7 mouse cellular contexts compared by ENCODE assay signal in the genomic region with DNA sequence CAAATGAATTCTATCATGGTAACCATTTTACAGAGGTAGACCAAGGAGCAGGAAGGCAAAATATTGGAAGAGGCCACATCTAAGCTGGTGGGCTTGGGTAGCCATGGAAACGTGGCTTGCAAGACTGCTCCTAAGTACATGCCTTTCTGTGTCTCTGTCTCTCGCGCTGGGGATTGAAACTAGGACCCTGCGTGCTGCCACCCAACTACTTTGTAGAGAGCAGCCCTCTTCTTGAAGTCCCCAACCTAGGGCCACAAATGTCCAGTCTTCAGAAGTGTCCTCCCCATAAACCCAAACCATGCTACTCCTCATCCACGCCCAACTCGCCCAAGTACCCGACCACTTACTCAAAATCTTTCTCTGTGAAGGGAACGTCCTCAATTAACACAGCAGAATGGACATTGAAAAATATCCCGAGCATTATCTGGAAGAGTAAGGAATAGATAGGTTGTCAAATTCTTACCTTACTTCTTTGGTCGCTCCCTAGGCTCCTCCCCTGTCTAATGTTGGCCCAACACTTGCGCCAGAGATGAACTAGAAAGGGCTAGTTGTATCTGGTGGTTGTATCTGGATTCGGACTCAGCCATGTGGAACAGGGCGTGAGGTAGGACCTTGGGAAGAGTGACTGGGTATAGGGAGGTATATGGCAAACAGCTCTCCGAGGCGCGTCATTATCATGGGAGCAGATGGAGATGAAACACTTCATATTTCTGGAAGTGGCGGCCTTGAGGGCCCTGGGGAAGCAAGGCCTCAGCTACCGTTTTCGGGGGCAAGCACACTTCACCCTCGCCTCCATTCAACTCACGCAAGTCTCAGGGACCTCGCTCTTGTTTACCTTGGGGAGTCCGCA. TPM values are rescaled to one million over a fixed set of nuclear protein-coding genes. Genes with fewer than 3 reads are reported as not detected.
A peak's percentile ranks its signal among the peaks of the same experiment; 100 is the strongest.
DNase-seq lines count a peak whose midpoint lies in the region; ATAC-seq and TF ChIP-seq lines count a peak whose summit lies in the region.

No protein-coding gene starts in this region.

- TF ChIP-seq POLR2A in thymus, adult 2 months (IDR thresholded peaks at IDR 0.05; ENCODE audit: control insufficient read depth, extremely low read depth, insufficient read depth, low read length, poor library complexity), result no peak
- no peak for TF ChIP-seq POLR2A in cortical plate, adult 2 months (IDR thresholded peaks at IDR 0.05; ENCODE audit: extremely low read depth, insufficient read depth, low read length)

- no peaks in the 10 kb centered on the region for H3K27me3 ChIP-seq in thymus, adult 2 months (ENCODE audit: control insufficient read depth, insufficient read depth, low read length)
- H3K27me3 ChIP-seq in hindbrain, embryonic 15.5 days, result 0 out of 2 replicates have a peak, but pooled peaks cover under 1% of the 10 kb centered on the region
- H3K27me3 ChIP-seq in liver, embryonic 14.5 days (ENCODE audit: control insufficient read depth, insufficient read depth, low read length), result no peaks in the 10 kb centered on the region

- no peak for ATAC-seq in hindbrain, embryonic 15.5 days (ENCODE audit: low FRiP score, low read depth)
- ATAC-seq in liver, embryonic 14.5 days (ENCODE audit: insufficient read depth), result no peak

- H3K4me3 ChIP-seq in thymus, adult 2 months (ENCODE audit: control insufficient read depth, insufficient read depth, low read length), result peak overlapping the region; percentile 96
- peak overlapping the region; percentile 84 for H3K4me3 ChIP-seq in cortical plate, adult 2 months (ENCODE audit: insufficient read depth, low read length)
- peak overlapping the region; percentile 92 for H3K4me3 ChIP-seq in hindbrain, embryonic 15.5 days
- H3K4me3 ChIP-seq in liver, embryonic 14.5 days (ENCODE audit: insufficient read depth in 1 of 2, low read depth in 2 of 2, low read length in 2 of 2), result peak overlapping the region; percentile 86 to 87

- no peak for TF ChIP-seq EP300 in liver, embryonic 14.5 days (IDR thresholded peaks at IDR 0.05; ENCODE audit: low read depth)

- H3K9ac ChIP-seq in hindbrain, embryonic 15.5 days, result peak overlapping the region; percentile 98
- H3K9ac ChIP-seq in liver, embryonic 14.5 days (replicated peaks), result peak overlapping the region; percentile 96

- peak overlapping the region; percentile 95 for H3K4me2 ChIP-seq in hindbrain, embryonic 15.5 days
- peak overlapping the region; percentile 99 for H3K4me2 ChIP-seq in liver, embryonic 14.5 days (ENCODE audit: low read depth)

- H3K27ac ChIP-seq in thymus, adult 2 months (ENCODE audit: control insufficient read depth, insufficient read depth, low read length), result peak overlapping the region; percentile 76
- H3K27ac ChIP-seq in cortical plate, adult 2 months (ENCODE audit: insufficient read depth, low read length), result peak overlapping the region; percentile 87
- H3K27ac ChIP-seq in hindbrain, embryonic 15.5 days (replicated peaks), result peak overlapping the region; percentile 96
- peak overlapping the region; percentile 96 for H3K27ac ChIP-seq in liver, embryonic 14.5 days

- 13% methylated on average over 23 of the region's 23 CpGs for WGBS in thymus, adult 2 months
- 16% methylated on average over 23 of the region's 23 CpGs for WGBS in hindbrain, embryonic 15.5 days
- 7% methylated on average over 23 of the region's 23 CpGs for WGBS in liver, embryonic 14.5 days (ENCODE audit: insufficient replicate concordance)

- H3K36me3 ChIP-seq in thymus, adult 2 months (ENCODE audit: control insufficient read depth, insufficient read depth, low read length), result no peaks in the 10 kb centered on the region
- peaks cover 13% of the 10 kb centered on the region for H3K36me3 ChIP-seq in hindbrain, embryonic 15.5 days
- peaks cover 5% of the 10 kb centered on the region for H3K36me3 ChIP-seq in liver, embryonic 14.5 days (replicated peaks; ENCODE audit: control insufficient read depth, insufficient read depth, low read depth)

- H3K4me1 ChIP-seq in thymus, adult 2 months (replicated peaks; ENCODE audit: control insufficient read depth, insufficient read depth, low read length), result peaks cover 21% of the 10 kb centered on the region
- H3K4me1 ChIP-seq in cortical plate, adult 2 months (ENCODE audit: control insufficient read depth, insufficient read depth, low read length), result 0 out of 2 replicates have a peak, but pooled peaks cover 3% of the 10 kb centered on the region
- peaks cover 33% of the 10 kb centered on the region for H3K4me1 ChIP-seq in hindbrain, embryonic 15.5 days (replicated peaks)
- H3K4me1 ChIP-seq in liver, embryonic 14.5 days (replicated peaks; ENCODE audit: control insufficient read depth in 2 of 2, insufficient read depth in 2 of 2, low read length in 1 of 2), result peaks cover 15 to 28% of the 10 kb centered on the region in 2 experiments

- TF ChIP-seq CTCF in thymus, adult 2 months (IDR thresholded peaks at IDR 0.05; ENCODE audit: borderline replicate concordance, control insufficient read depth, extremely low read depth, insufficient read depth, low read length, poor library complexity), result no peak
- TF ChIP-seq CTCF in cortical plate, adult 2 months (IDR thresholded peaks at IDR 0.05; ENCODE audit: extremely low read depth, insufficient read depth, low read length), result no peak
- no peak for TF ChIP-seq CTCF in liver, embryonic 14.5 days (IDR thresholded peaks at IDR 0.05; ENCODE audit: low read depth)

- no peak for DNase-seq in thymus, adult 2 months
- DNase-seq in thymus, postnatal 4 days, result no peak
- peak in 1 of 3 experiments; percentile 50 for DNase-seq in liver, embryonic 14.5 days (ENCODE audit: low read depth in 3 of 3, low spot score in 3 of 3)
- DNase-seq in yolk sac, embryonic 10.5 days (ENCODE audit: low spot score), result no peak
- DNase-seq in frontal cortex, postnatal 36 days (ENCODE audit: low spot score in 2 of 2), result no peak

- H3K9me3 ChIP-seq in hindbrain, embryonic 15.5 days, result no peaks in the 10 kb centered on the region
- no peaks in the 10 kb centered on the region for H3K9me3 ChIP-seq in liver, embryonic 14.5 days (ENCODE audit: control insufficient read depth, low read length)

RNA-seq across cellular contexts. Expression of gene Gm21988, which starts 0.8 kb away (rescaled TPM):
- polyA plus RNA-seq in thymus, adult 2 months (2012; rRNA removed), result 11.1 and 11.6 TPM in 2 replicates
- 10.0 and 10.4 TPM in 2 replicates for polyA plus RNA-seq in cortical plate, adult 2 months (2012; rRNA removed)
- polyA plus RNA-seq in hindbrain, embryonic 15.5 days (2015; fragmentation: Nextera tagmentation; extraction: Ambion mirVana), result 13.7 TPM in 2 replicates
- polyA plus RNA-seq in liver, embryonic 14.5 days (2012; rRNA removed), result 4.5 and 4.8 TPM in 2 replicates
- 4.2 and 4.4 TPM in 2 replicates for polyA plus RNA-seq in liver, embryonic 14.5 days (2014; fragmentation: Nextera tagmentation; extraction: Ambion mirVana)

RNA-seq across cellular contexts. Expression of gene Rnasek, which starts 0.8 kb away (rescaled TPM):
- polyA plus RNA-seq in thymus, adult 2 months (2012; rRNA removed), result 173 and 186 TPM in 2 replicates
- polyA plus RNA-seq in cortical plate, adult 2 months (2012; rRNA removed), result 330 and 337 TPM in 2 replicates
- polyA plus RNA-seq in hindbrain, embryonic 15.5 days (2015; fragmentation: Nextera tagmentation; extraction: Ambion mirVana), result 394 and 408 TPM in 2 replicates
- 29.9 and 41.0 TPM in 2 replicates for polyA plus RNA-seq in liver, embryonic 14.5 days (2012; rRNA removed)
- polyA plus RNA-seq in liver, embryonic 14.5 days (2014; fragmentation: Nextera tagmentation; extraction: Ambion mirVana), result 124 and 143 TPM in 2 replicates

RNA-seq across cellular contexts. Expression of gene 0610010K14Rik, which starts 1.1 kb away (rescaled TPM):
- polyA plus RNA-seq in thymus, adult 2 months (2012; rRNA removed), result 150 and 153 TPM in 2 replicates
- 65.5 and 68.4 TPM in 2 replicates for polyA plus RNA-seq in cortical plate, adult 2 months (2012; rRNA removed)
- polyA plus RNA-seq in hindbrain, embryonic 15.5 days (2015; fragmentation: Nextera tagmentation; extraction: Ambion mirVana), result 168 and 175 TPM in 2 replicates
- 53.3 and 56.1 TPM in 2 replicates for polyA plus RNA-seq in liver, embryonic 14.5 days (2012; rRNA removed)
- polyA plus RNA-seq in liver, embryonic 14.5 days (2014; fragmentation: Nextera tagmentation; extraction: Ambion mirVana), result 78.4 and 79.8 TPM in 2 replicates

RNA-seq across cellular contexts. Expression of gene Bcl6b, which starts 9.2 kb away (rescaled TPM):
- 0.97 and 1.6 TPM in 2 replicates for polyA plus RNA-seq in thymus, adult 2 months (2012; rRNA removed)
- 1.2 and 1.4 TPM in 2 replicates for polyA plus RNA-seq in cortical plate, adult 2 months (2012; rRNA removed)
- polyA plus RNA-seq in hindbrain, embryonic 15.5 days (2015; fragmentation: Nextera tagmentation; extraction: Ambion mirVana), result 5.5 and 5.6 TPM in 2 replicates
- polyA plus RNA-seq in liver, embryonic 14.5 days (2012; rRNA removed), result 1.0 TPM in 2 replicates
- polyA plus RNA-seq in liver, embryonic 14.5 days (2014; fragmentation: Nextera tagmentation; extraction: Ambion mirVana), result 1.0 and 2.5 TPM in 2 replicates

RNA-seq across cellular contexts. Expression of gene Alox12, which starts 16.3 kb away (rescaled TPM):
- polyA plus RNA-seq in thymus, adult 2 months (2012; rRNA removed), result 0.68 and 1.2 TPM in 2 replicates
- polyA plus RNA-seq in cortical plate, adult 2 months (2012; rRNA removed), result 1.5 and 1.6 TPM in 2 replicates
- 1.2 and 1.7 TPM in 2 replicates for polyA plus RNA-seq in hindbrain, embryonic 15.5 days (2015; fragmentation: Nextera tagmentation; extraction: Ambion mirVana)
- 9.9 and 11.2 TPM in 2 replicates for polyA plus RNA-seq in liver, embryonic 14.5 days (2012; rRNA removed)
- 13.6 and 16.9 TPM in 2 replicates for polyA plus RNA-seq in liver, embryonic 14.5 days (2014; fragmentation: Nextera tagmentation; extraction: Ambion mirVana)
